In genomic region chr6:136669274-136669673, GRCm38 (mm10) we compare ENCODE assay signal across 13 mouse cellular contexts.
"Had no signal": no experiment of that assay in that cellular context is flagged by ENCODE, and none has a peak within 500 bp of the region (broad histone marks: within the 10 kb centered on the region; RNA-seq: fewer than 3 reads in every experiment).

No protein-coding gene starts in this region.

- H3K36me3 ChIP-seq: liver, embryonic 13.5 days had no signal

- H3K27me3 ChIP-seq: liver, embryonic 13.5 days had no signal

- H3K27ac ChIP-seq: kidney, postnatal 0 days; left cerebral cortex, adult 2 months; liver, embryonic 13.5 days; macrophage had no signal

- H3K4me1 ChIP-seq: liver, embryonic 13.5 days had no signal

- H3K9ac ChIP-seq: liver, embryonic 13.5 days had no signal

- DNase-seq: kidney, adult 18-20 months; kidney, postnatal 25 days; layer of hippocampus, postnatal 36 days; liver, embryonic 13.5 days; lung, adult 2 months; midbrain, embryonic 14.5 days; right cerebral cortex, postnatal 25 days; thymus, adult 18-20 months; thymus, postnatal 36 days had no signal

- ATAC-seq: inflammation-experienced regulatory T-cells, adult 6 months had no signal

- H3K9me3 ChIP-seq: liver, embryonic 13.5 days had no signal

- H3K4me2 ChIP-seq: liver, embryonic 13.5 days had no signal

- H3K4me3 ChIP-seq: left cerebral cortex, adult 2 months; liver, embryonic 13.5 days had no signal
